Mouse (Mus musculus) frontal cortex, postnatal 10 days (tissue): Measurements from ENCODE around the gene Pole4.
"Not testable (repeated sequence)": the region's sequence is repeated elsewhere in the genome, so short reads cannot be mapped to it uniquely, and the experiment has no call there.

Experiments
- DNase-seq, 2 experiments: peaks; one replicate each; pipeline ENCODE4 v3.0.0; 2022; ENCODE audit warnings: low spot score in 2 of 2, mixed read lengths in 1 of 2

Pole4 gene

GRCm38 (mm10) chr6:82625331-82625730 lies 79.8 kb downstream of the Pole4 start:
- DNase-seq, result not testable (repeated sequence)

- no peak for DNase-seq
Observed at GRCm38 (mm10) chr6:82613201-82613600, 92.0 kb downstream of the Pole4 start.

GRCm38 (mm10) chr6:82611049-82611448 lies 94.1 kb downstream of the Pole4 start:
- DNase-seq, result no peak

GRCm38 (mm10) chr6:82609339-82609926 lies 95.7 kb downstream of the Pole4 start:
- DNase-seq, result no peak

- no peak for DNase-seq
Observed at GRCm38 (mm10) chr6:82608756-82609155, 96.4 kb downstream of the Pole4 start.

- DNase-seq, result no peak
Observed at GRCm38 (mm10) chr6:82604791-82605190, 100.4 kb downstream of the Pole4 start.

GRCm38 (mm10) chr6:82603665-82604064 lies 101.5 kb downstream of the Pole4 start:
- peak in 1 of 2 experiments; percentile 28 for DNase-seq

- no peak for DNase-seq
Observed at GRCm38 (mm10) chr6:82603228-82603627, 101.9 kb downstream of the Pole4 start.

GRCm38 (mm10) chr6:82595461-82596090 lies 109.6 kb downstream of the Pole4 start:
- no peak for DNase-seq

- no peak for DNase-seq
Observed at GRCm38 (mm10) chr6:82589387-82589786, 115.8 kb downstream of the Pole4 start.

GRCm38 (mm10) chr6:82585396-82585795 lies 119.8 kb downstream of the Pole4 start:
- DNase-seq, result no peak

- DNase-seq, result no peak
Observed at GRCm38 (mm10) chr6:82575445-82575844, 129.7 kb downstream of the Pole4 start.
